Mouse (Mus musculus) ZHBTc4 (cell line): ENCODE data around the gene Gm614.

Experiments
- DNase-seq: peaks from one replicate; pipeline ENCODE4 v3.0.0-alpha.2; 2011; ENCODE audit warnings: low read depth, low spot score

The Gm614 gene

GRCm38 (mm10) chrX:101263892-101264291 lies at the start of gene Gm614:
TSS of gene Gm614 (minus strand) at chrX:101263992.
- no peak for DNase-seq

- no peak for DNase-seq
Measured at GRCm38 (mm10) chrX:101309299-101309698, 45.5 kb upstream of the Gm614 start.

- DNase-seq, result no peak
Measured at GRCm38 (mm10) chrX:101304646-101305045, 40.9 kb upstream of the Gm614 start.

GRCm38 (mm10) chrX:101301654-101302053 lies 37.9 kb upstream of the Gm614 start:
- DNase-seq, result no peak

- DNase-seq, result peak; percentile 26
Measured at GRCm38 (mm10) chrX:101300427-101301030, 36.7 kb upstream of the Gm614 start.

- no peak for DNase-seq
Measured at GRCm38 (mm10) chrX:101299473-101300426, 36.0 kb upstream of the Gm614 start.

- DNase-seq, result peak; percentile 21
Measured at GRCm38 (mm10) chrX:101299055-101299454, 35.3 kb upstream of the Gm614 start, which contains the start of gene Nlgn3. TSS of gene Nlgn3 (plus strand) at chrX:101299168.

- DNase-seq, result no peak
Measured at GRCm38 (mm10) chrX:101290111-101290510, 26.3 kb upstream of the Gm614 start.

- no peak for DNase-seq
Measured at GRCm38 (mm10) chrX:101289037-101289436, 25.2 kb upstream of the Gm614 start.

- no peak for DNase-seq
Measured at GRCm38 (mm10) chrX:101288432-101288831, 24.6 kb upstream of the Gm614 start.

GRCm38 (mm10) chrX:101287543-101287942 lies 23.8 kb upstream of the Gm614 start:
- DNase-seq, result no peak

- no peak for DNase-seq
Measured at GRCm38 (mm10) chrX:101285953-101286670, 22.3 kb upstream of the Gm614 start.

- peak; percentile 77 for DNase-seq
Measured at GRCm38 (mm10) chrX:101285534-101285933, 21.7 kb upstream of the Gm614 start.

GRCm38 (mm10) chrX:101282813-101283212 lies 19.0 kb upstream of the Gm614 start:
- no peak for DNase-seq

GRCm38 (mm10) chrX:101273875-101274738 lies 10.3 kb upstream of the Gm614 start, which contains the start of gene Med12:
TSS of gene Med12 (plus strand) at chrX:101274030.
- DNase-seq, result peak; percentile 92

GRCm38 (mm10) chrX:101273410-101273809 lies 9.6 kb upstream of the Gm614 start:
- DNase-seq, result peak; percentile 66

- DNase-seq, result no peak
Measured at GRCm38 (mm10) chrX:101268755-101269124, 4.9 kb upstream of the Gm614 start, which contains the start of gene Gm20489. TSS of gene Gm20489 (minus strand) at chrX:101269023.

GRCm38 (mm10) chrX:101268025-101268754 lies 4.4 kb upstream of the Gm614 start, which contains the start of gene Il2rg:
TSS of gene Il2rg (minus strand) at chrX:101268255.
- DNase-seq, result no peak

GRCm38 (mm10) chrX:101266631-101267030 lies 2.8 kb upstream of the Gm614 start:
- DNase-seq, result no peak
